Comparison of ENCODE assay signal across 11 mouse cellular contexts in the genomic region with DNA sequence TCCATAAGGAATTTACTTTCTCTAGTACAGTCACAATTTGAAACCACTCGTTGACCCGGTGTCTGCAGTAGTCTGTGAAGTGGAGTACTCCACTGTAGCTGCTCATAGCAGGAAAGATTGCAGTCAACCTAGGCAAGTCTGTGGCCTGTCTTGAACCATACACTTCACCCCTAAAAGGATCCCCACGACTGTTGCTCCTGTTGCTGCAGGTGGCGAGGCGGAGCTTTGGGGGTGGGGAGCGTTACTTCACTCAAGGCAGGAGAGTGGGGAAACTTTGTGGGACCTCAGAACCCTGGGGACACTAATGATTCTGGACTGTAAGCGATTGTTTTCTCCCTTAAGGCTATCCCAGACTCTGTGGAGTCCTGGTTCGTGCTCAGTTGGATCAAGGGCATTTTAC. TPM values are rescaled to one million over a fixed set of nuclear protein-coding genes. Genes with fewer than 3 reads are reported as not detected.
DNase-seq lines count a peak whose midpoint lies in the region; ATAC-seq and TF ChIP-seq lines count a peak whose summit lies in the region.
"Had no signal": no experiment of that assay in that cellular context is flagged by ENCODE, and none has a peak within 500 bp of the region (broad histone marks: within the 10 kb centered on the region; RNA-seq: fewer than 3 reads in every experiment).

No protein-coding gene starts in this region.

- ATAC-seq in kidney, embryonic 15.5 days (replicated peaks; ENCODE audit: low FRiP score), result no peak
- no peak for ATAC-seq in stomach, embryonic 14.5 days (ENCODE audit: insufficient number of reproducible peaks, insufficient read depth, low FRiP score, low read depth)
- ATAC-seq in stomach, postnatal 0 days (ENCODE audit: low FRiP score, low TSS enrichment), result no peak

- no peak overlapping the region for H3K27ac ChIP-seq in kidney, embryonic 15.5 days
- no peak overlapping the region for H3K27ac ChIP-seq in stomach, embryonic 14.5 days (ENCODE audit: low read length)
- H3K27ac ChIP-seq in stomach, postnatal 0 days (replicated peaks), result no peak overlapping the region

- no peak for TF ChIP-seq EP300 in stomach, postnatal 0 days (optimal IDR thresholded peaks at IDR 0.05)

- no peak for TF ChIP-seq CTCF in stomach, postnatal 0 days (IDR thresholded peaks at IDR 0.05; ENCODE audit: low read depth)

- no peaks in the 10 kb centered on the region for H3K27me3 ChIP-seq in kidney, embryonic 15.5 days
- no peaks in the 10 kb centered on the region for H3K27me3 ChIP-seq in stomach, embryonic 14.5 days (ENCODE audit: control insufficient read depth, insufficient read depth, low read length)
- no peaks in the 10 kb centered on the region for H3K27me3 ChIP-seq in stomach, postnatal 0 days (ENCODE audit: control insufficient read depth, insufficient read depth, low read length)

- H3K4me3 ChIP-seq in kidney, embryonic 15.5 days (replicated peaks), result no peak overlapping the region
- no peak overlapping the region for H3K4me3 ChIP-seq in stomach, embryonic 14.5 days (ENCODE audit: low read depth, low read length)
- H3K4me3 ChIP-seq in stomach, postnatal 0 days (ENCODE audit: low read depth, low read length), result no peak overlapping the region

- H3K36me3 ChIP-seq in kidney, embryonic 15.5 days, result no peaks in the 10 kb centered on the region
- H3K36me3 ChIP-seq in stomach, embryonic 14.5 days (ENCODE audit: control insufficient read depth, insufficient read depth, low read length), result no peaks in the 10 kb centered on the region
- no peaks in the 10 kb centered on the region for H3K36me3 ChIP-seq in stomach, postnatal 0 days (ENCODE audit: control insufficient read depth, insufficient read depth, low read length)
- H3K36me3 ChIP-seq: G1E; heart, embryonic 10.5 days had no signal

- no peaks in the 10 kb centered on the region for H3K9me3 ChIP-seq in kidney, embryonic 15.5 days (replicated peaks)
- no peaks in the 10 kb centered on the region for H3K9me3 ChIP-seq in stomach, embryonic 14.5 days (ENCODE audit: control insufficient read depth, low read depth, low read length)
- no peaks in the 10 kb centered on the region for H3K9me3 ChIP-seq in stomach, postnatal 0 days (ENCODE audit: control insufficient read depth, low read length)
- H3K9me3 ChIP-seq: G1E; heart, embryonic 10.5 days had no signal

- DNase-seq in cerebellum, adult 9-10 months, result peak; percentile 12
- no peak for DNase-seq in cerebellum, postnatal 36 days
- DNase-seq in kidney, postnatal 4 days, result no peak
- no peak for DNase-seq in stomach, postnatal 0 days (ENCODE audit: low spot score)
- no peak for DNase-seq in cerebellum, adult 9-11 months
- no peak for DNase-seq in right cerebral cortex, postnatal 4 days
- DNase-seq: cerebellum, postnatal 10 days had no signal

- H3K4me1 ChIP-seq in kidney, embryonic 15.5 days, result peaks cover 92% of the 10 kb centered on the region
- peaks cover 62% of the 10 kb centered on the region for H3K4me1 ChIP-seq in stomach, embryonic 14.5 days (ENCODE audit: control insufficient read depth, insufficient read depth, low read length)
- H3K4me1 ChIP-seq in stomach, postnatal 0 days (replicated peaks; ENCODE audit: control insufficient read depth, insufficient read depth), result peaks cover 14% of the 10 kb centered on the region; the same call in 1 of the 2 replicates

- H3K4me2 ChIP-seq in kidney, embryonic 15.5 days, result peak overlapping the region; percentile 65
- 0 out of 2 replicates have a peak overlapping the region, but pooled peaks have one; percentile 13 for H3K4me2 ChIP-seq in stomach, embryonic 14.5 days (replicated peaks; ENCODE audit: low read depth, low read length)
- H3K4me2 ChIP-seq in stomach, postnatal 0 days (replicated peaks; ENCODE audit: low read depth), result no peak overlapping the region

- no peak overlapping the region for H3K9ac ChIP-seq in kidney, embryonic 15.5 days
- H3K9ac ChIP-seq in stomach, embryonic 14.5 days (replicated peaks; ENCODE audit: low read depth, low read length), result no peak overlapping the region
- H3K9ac ChIP-seq in stomach, postnatal 0 days (ENCODE audit: low read length), result no peak overlapping the region

- 24% methylated on average over 8 of the region's 8 CpGs for WGBS in kidney, embryonic 15.5 days
- WGBS in stomach, embryonic 14.5 days, result 37% methylated on average over 8 of the region's 8 CpGs
- 52% methylated on average over 8 of the region's 8 CpGs for WGBS in stomach, postnatal 0 days

RNA-seq across cellular contexts. Expression of a gene that starts 34.2 kb away (rescaled TPM):
- 31.0 and 33.5 TPM in 2 replicates for polyA plus RNA-seq in kidney, embryonic 15.5 days (2015; fragmentation: Nextera tagmentation; extraction: Ambion mirVana)
- 36.7 and 42.6 TPM in 2 replicates for polyA plus RNA-seq in stomach, embryonic 14.5 days (2014; fragmentation: Nextera tagmentation; extraction: Ambion mirVana)
- polyA plus RNA-seq in stomach, postnatal 0 days (2015; fragmentation: Nextera tagmentation; extraction: Ambion mirVana), result 8.5 and 10.1 TPM in 2 replicates
